Mouse (Mus musculus): ENCODE data around the gene Kat7.
A peak's percentile ranks its signal among the peaks of the same experiment; 100 is the strongest.

DNA sequence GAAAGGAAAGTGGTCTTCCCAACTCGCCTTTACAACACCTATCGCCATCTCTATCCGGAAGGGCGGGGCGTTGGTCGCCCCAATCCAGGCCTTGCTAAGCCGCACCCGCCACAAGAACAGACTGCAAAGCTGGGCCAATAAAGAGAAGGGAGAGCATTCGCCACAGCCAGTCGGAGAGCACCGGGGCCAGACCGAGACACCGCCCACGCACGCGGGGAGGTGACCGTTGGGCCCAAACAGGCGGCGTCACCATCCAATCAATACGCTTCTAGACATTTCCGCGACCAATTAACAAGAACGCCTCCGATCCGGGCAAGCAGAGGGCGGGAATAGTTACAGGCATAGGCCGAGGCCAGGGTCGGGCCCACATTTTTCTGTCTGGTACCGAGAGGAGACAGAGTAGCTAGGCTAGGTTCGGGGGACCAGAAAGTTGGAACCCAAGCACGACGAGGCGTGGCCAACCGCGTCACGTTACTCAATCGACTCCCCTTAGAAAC, 488 bp downstream of the Kat7 start:
- TF ChIP-seq CTCF (IDR thresholded peaks at IDR 0.05; ENCODE audit: low read depth) = no peak
- peak; percentile 76 for TF ChIP-seq EP300 (optimal IDR thresholded peaks at IDR 0.05)

Data from stomach, postnatal 0 days (tissue).